Mouse (Mus musculus): ENCODE measurements around the gene Rab30. TPM values are rescaled to one million over a fixed set of nuclear protein-coding genes. Genes with fewer than 3 reads are reported as not detected.

Gene Rab30
- polyA plus RNA-seq, 1 experiment from 2014 or later: 4.0 TPM

DNA sequence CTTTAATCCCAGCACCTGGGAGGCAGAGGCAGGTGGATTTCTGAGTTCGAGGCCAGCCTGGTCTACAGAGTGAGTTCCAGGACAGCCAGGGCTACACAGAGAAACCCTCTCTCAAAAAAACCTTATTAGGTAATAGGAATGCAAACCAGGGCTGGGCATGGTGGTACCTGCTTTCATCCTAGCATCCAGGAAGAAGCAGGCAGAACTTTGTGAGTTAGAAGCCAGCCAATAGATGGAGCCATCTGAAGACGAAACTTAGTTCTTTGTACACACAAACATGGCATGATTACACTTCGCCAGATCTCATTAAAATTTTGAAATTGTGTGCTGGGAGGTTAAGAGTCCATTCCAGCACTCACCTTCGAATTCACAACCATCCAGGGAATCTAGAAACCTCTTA is 10.9 kb upstream of the Rab30 start:
- no peak for DNase-seq (ENCODE audit: low spot score)
- H3K27me3 ChIP-seq (replicated peaks; ENCODE audit: insufficient read depth, low read length): no peaks in the 10 kb centered on the region
- ATAC-seq: no peak
- H3K9ac ChIP-seq (replicated peaks; ENCODE audit: low read depth): no peak overlapping the region
- TF ChIP-seq CTCF (IDR thresholded peaks at IDR 0.05) (0 out of 2 replicates have a peak, but pooled peaks have one; percentile 5), EP300 (IDR thresholded peaks at IDR 0.05) (no peak)
- H3K4me3 ChIP-seq (ENCODE audit: low read depth, low read length): no peak overlapping the region
- no peaks in the 10 kb centered on the region for H3K9me3 ChIP-seq (ENCODE audit: low read length)
- no peak overlapping the region for H3K27ac ChIP-seq (ENCODE audit: low read length)
- no peaks in the 10 kb centered on the region for H3K4me1 ChIP-seq (ENCODE audit: insufficient read depth, low read depth, low read length)
- H3K36me3 ChIP-seq (ENCODE audit: insufficient read depth, low read length): no peaks in the 10 kb centered on the region
- whole genome bisulfite sequencing: 67% methylated on average over 4 of the region's 4 CpGs
- no peak overlapping the region for H3K4me2 ChIP-seq (replicated peaks; ENCODE audit: low read depth, low read length)

DNA sequence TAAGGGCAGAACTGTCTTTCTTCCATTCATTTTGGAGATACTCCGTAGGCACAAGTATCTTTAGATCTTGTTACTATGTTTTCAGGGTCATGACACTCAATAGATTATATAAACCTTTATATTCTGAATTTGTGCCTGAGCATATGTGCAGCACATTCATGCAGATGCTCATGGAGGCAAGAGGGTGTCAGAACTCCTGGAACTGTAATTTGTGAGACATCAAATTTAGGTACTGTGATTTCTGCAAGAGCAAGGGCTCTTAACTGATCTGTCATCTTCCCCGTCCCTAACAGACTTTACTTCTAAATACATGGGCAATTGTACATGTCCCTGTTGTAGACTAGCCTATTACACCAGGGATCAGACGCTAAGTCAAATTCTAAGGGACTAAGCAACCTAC is 10.4 kb upstream of the Rab30 start:
- no peaks in the 10 kb centered on the region for H3K36me3 ChIP-seq (ENCODE audit: insufficient read depth, low read length)
- no peak overlapping the region for H3K27ac ChIP-seq (ENCODE audit: low read length)
- H3K4me3 ChIP-seq (ENCODE audit: low read depth, low read length): no peak overlapping the region
- DNase-seq (ENCODE audit: low spot score): no peak
- no peaks in the 10 kb centered on the region for H3K9me3 ChIP-seq (ENCODE audit: low read length)
- no peak for TF ChIP-seq EP300 (IDR thresholded peaks at IDR 0.05)
- TF ChIP-seq CTCF (IDR thresholded peaks at IDR 0.05): no peak
- ATAC-seq: no peak
- H3K9ac ChIP-seq (replicated peaks; ENCODE audit: low read depth): no peak overlapping the region
- no peak overlapping the region for H3K4me2 ChIP-seq (replicated peaks; ENCODE audit: low read depth, low read length)
- no peaks in the 10 kb centered on the region for H3K27me3 ChIP-seq (replicated peaks; ENCODE audit: insufficient read depth, low read length)
- H3K4me1 ChIP-seq (ENCODE audit: insufficient read depth, low read depth, low read length): no peaks in the 10 kb centered on the region
- 66% methylated on average over 3 of the region's 3 CpGs for WGBS

DNA sequence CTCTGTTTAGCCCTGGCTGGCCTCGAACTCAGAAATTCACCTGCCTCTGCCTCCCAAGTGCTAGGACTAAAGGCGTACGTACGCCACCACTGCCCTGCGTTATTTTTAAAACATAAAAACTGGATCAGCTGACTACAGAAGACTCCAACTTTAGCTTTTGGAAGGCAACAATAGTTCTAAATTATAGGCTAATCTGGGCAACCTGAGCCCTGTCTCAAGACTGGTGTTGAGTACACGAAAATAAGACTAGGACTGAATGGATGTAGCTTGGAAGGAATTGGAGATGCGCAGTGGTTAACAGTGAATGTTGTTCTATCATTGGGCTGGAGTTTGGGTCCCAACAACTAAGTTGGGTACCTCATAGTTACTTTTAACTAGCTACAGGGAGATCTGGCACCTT is 9.3 kb upstream of the Rab30 start:
- H3K9me3 ChIP-seq (ENCODE audit: low read length): no peaks in the 10 kb centered on the region
- 89% methylated on average over 7 of the region's 7 CpGs for WGBS
- H3K9ac ChIP-seq (replicated peaks; ENCODE audit: low read depth): no peak overlapping the region
- H3K4me1 ChIP-seq (ENCODE audit: insufficient read depth, low read depth, low read length): no peaks in the 10 kb centered on the region
- no peak for ATAC-seq
- H3K27ac ChIP-seq (ENCODE audit: low read length): no peak overlapping the region
- DNase-seq (ENCODE audit: low spot score): no peak
- no peak for TF ChIP-seq CTCF (IDR thresholded peaks at IDR 0.05)
- no peak for TF ChIP-seq EP300 (IDR thresholded peaks at IDR 0.05)
- H3K27me3 ChIP-seq (replicated peaks; ENCODE audit: insufficient read depth, low read length): no peaks in the 10 kb centered on the region
- H3K4me3 ChIP-seq (ENCODE audit: low read depth, low read length): no peak overlapping the region
- H3K4me2 ChIP-seq (replicated peaks; ENCODE audit: low read depth, low read length): no peak overlapping the region
- no peaks in the 10 kb centered on the region for H3K36me3 ChIP-seq (ENCODE audit: insufficient read depth, low read length)

DNA sequence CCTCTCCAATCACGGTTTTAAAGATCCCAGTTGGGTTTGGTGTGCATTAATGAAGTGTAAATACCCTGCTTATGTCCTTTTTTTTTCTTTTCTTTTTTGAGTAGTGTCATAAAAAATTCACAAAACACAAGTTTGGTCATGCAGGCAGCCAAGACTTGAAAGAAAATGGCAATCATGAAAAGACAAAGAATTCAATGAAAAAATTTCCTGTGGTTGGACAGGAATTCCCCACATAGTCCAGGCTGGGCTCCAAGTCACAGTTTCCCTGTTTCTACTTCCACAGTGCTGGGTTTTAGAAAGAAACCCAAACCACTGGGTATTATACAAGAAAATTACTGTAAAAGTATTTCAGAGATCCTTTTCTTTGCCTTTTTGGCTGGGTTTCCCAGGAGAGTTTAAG is 3.8 kb upstream of the Rab30 start:
- Histone ChIP-seq H3K27ac (ENCODE audit: low read length) (no peak overlapping the region), H3K4me2 (replicated peaks; ENCODE audit: low read depth, low read length) (no peak overlapping the region), H3K4me1 (ENCODE audit: insufficient read depth, low read depth, low read length) (peaks cover 3% of the 10 kb centered on the region; the same call in 1 of the 2 replicates), H3K36me3 (ENCODE audit: insufficient read depth, low read length) (no peaks in the 10 kb centered on the region), H3K9me3 (ENCODE audit: low read length) (no peaks in the 10 kb centered on the region), H3K27me3 (replicated peaks; ENCODE audit: insufficient read depth, low read length) (no peaks in the 10 kb centered on the region), H3K9ac (replicated peaks; ENCODE audit: low read depth) (no peak overlapping the region), H3K4me3 (ENCODE audit: low read depth, low read length) (no peak overlapping the region)
- TF ChIP-seq CTCF (IDR thresholded peaks at IDR 0.05) (no peak), EP300 (IDR thresholded peaks at IDR 0.05) (no peak)
- WGBS: 80% methylated on average over 1 of the region's 1 CpGs
- no peak for DNase-seq (ENCODE audit: low spot score)
- no peak for ATAC-seq

DNA sequence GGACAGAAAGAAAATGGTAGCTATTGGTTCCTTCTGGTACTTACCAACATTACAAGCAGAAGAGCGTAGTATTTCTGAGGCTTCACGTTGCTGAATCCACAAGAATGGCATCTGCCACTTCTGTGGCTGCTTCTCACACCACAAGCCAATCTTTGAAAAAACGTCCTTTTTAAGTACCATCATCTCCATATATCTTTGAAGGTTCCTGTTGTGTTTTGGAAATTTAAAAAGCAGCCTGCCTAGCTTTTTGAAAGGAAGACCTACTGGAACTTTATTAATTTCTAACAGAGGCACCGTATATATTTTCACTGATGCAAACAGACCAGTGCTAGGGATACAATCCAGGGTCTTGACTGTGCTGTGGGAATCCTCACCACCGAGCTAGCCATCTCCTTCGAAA is 1.4 kb upstream of the Rab30 start:
- H3K4me3 ChIP-seq (ENCODE audit: low read depth, low read length): peak overlapping the region; percentile 92; the same call in 1 of the 2 replicates
- H3K9me3 ChIP-seq (ENCODE audit: low read length): no peaks in the 10 kb centered on the region

DNA sequence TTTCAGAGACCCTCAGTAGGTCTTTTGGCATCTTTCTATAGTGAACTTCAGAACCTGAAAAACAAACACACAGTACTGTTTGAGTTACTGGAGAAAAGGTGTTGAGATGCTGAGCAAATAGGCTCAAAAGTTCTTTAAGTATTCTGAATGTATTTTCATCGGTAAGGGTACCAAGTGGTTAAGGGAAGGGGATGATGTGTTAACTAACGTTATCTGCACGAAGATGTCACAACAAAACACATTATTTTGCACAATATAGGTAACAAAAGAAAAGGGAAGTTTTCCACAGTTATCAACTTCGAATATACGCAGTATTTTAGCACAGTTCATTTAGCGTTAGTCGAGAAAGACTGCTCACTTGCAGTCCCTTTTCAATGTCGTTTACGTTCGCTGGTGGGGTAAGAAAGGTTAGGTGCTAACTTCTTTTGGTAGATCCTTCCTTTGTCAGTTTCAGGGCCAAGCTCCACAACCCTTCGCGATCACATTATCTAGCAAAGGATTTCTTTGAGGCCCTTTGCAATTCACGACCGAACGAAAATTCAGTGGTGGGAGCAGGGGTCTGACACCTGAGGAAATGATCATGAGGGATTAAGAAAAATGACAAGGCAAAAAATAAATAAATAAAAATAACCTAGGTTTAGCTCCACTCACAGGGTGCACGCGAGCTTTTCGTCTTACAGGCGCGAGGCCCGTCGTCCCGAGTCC is 840 bp upstream of the Rab30 start:
- Histone ChIP-seq H3K36me3 (ENCODE audit: insufficient read depth, low read length) (no peaks in the 10 kb centered on the region), H3K9ac (replicated peaks; ENCODE audit: low read depth) (peak overlapping the region; percentile 92), H3K27ac (ENCODE audit: low read length) (peak overlapping the region; percentile 97), H3K9me3 (ENCODE audit: low read length) (no peaks in the 10 kb centered on the region), H3K4me2 (replicated peaks; ENCODE audit: low read depth, low read length) (peak overlapping the region; percentile 71), H3K4me3 (ENCODE audit: low read depth, low read length) (peak overlapping the region; percentile 92), H3K27me3 (replicated peaks; ENCODE audit: insufficient read depth, low read length) (no peaks in the 10 kb centered on the region), H3K4me1 (ENCODE audit: insufficient read depth, low read depth, low read length) (peaks cover 3% of the 10 kb centered on the region; the same call in 1 of the 2 replicates)
- ATAC-seq: no peak
- peak; percentile 54 for DNase-seq (ENCODE audit: low spot score)
- WGBS: 1% methylated on average over 23 of the region's 23 CpGs
- TF ChIP-seq EP300 (IDR thresholded peaks at IDR 0.05): no peak

More for the DNA sequence above, 1.4 kb upstream of the Rab30 start:
- DNase-seq (ENCODE audit: low spot score) (no peak), ATAC-seq (no peak)
- Histone ChIP-seq H3K36me3 (ENCODE audit: insufficient read depth, low read length) (no peaks in the 10 kb centered on the region), H3K4me1 (ENCODE audit: insufficient read depth, low read depth, low read length) (peaks cover 3% of the 10 kb centered on the region; the same call in 1 of the 2 replicates), H3K27me3 (replicated peaks; ENCODE audit: insufficient read depth, low read length) (no peaks in the 10 kb centered on the region), H3K27ac (ENCODE audit: low read length) (no peak overlapping the region), H3K4me2 (replicated peaks; ENCODE audit: low read depth, low read length) (peak overlapping the region; percentile 71), H3K9ac (replicated peaks; ENCODE audit: low read depth) (0 out of 2 replicates have a peak overlapping the region, but pooled peaks have one; percentile 92)
- TF ChIP-seq CTCF (IDR thresholded peaks at IDR 0.05) (no peak), EP300 (IDR thresholded peaks at IDR 0.05) (no peak)
- 21% methylated on average over 6 of the region's 6 CpGs for WGBS

Data from lung, postnatal 0 days (tissue).